Mouse (Mus musculus): ENCODE results near the gene Med25. TPM values are rescaled to one million over a fixed set of nuclear protein-coding genes. Genes with fewer than 3 reads are reported as not detected.

Gene Med25
- total and polyA plus RNA-seq, 3 experiments: 80.8 to 635 (median 105) TPM

GRCm38 (mm10) chr7:44863982-44864494 lies 28.5 kb downstream of the Med25 start:
- peak; percentile 18 for DNase-seq

GRCm38 (mm10) chr7:44863210-44863609 lies 29.3 kb downstream of the Med25 start:
- DNase-seq: peak; percentile 42

- peak; percentile 56 for DNase-seq
These were observed 30.1 kb downstream of the Med25 start for GRCm38 (mm10) chr7:44862434-44862833.

- DNase-seq: peak; percentile 45
These were observed 31.1 kb downstream of the Med25 start for GRCm38 (mm10) chr7:44861429-44861816.

- DNase-seq: peak; percentile 77
These were observed 31.7 kb downstream of the Med25 start for GRCm38 (mm10) chr7:44860576-44861428.

- no peak for DNase-seq
These were observed 32.6 kb downstream of the Med25 start for GRCm38 (mm10) chr7:44859896-44860295.

- peak; percentile 55 for DNase-seq
These were observed 34.6 kb downstream of the Med25 start for GRCm38 (mm10) chr7:44857905-44858304.

- peak; percentile 91 for DNase-seq
These were observed 35.4 kb downstream of the Med25 start, which contains the start of gene Pnkp for GRCm38 (mm10) chr7:44857042-44857552. Gene Pnkp, plus strand, starts transcription at chr7:44857139.

GRCm38 (mm10) chr7:44856265-44856916 lies 36.1 kb downstream of the Med25 start:
- DNase-seq: no peak

- DNase-seq: no peak
These were observed 37.5 kb downstream of the Med25 start for GRCm38 (mm10) chr7:44855036-44855435.

- peak; percentile 97 for DNase-seq
These were observed 38.0 kb downstream of the Med25 start for GRCm38 (mm10) chr7:44854356-44855031.

GRCm38 (mm10) chr7:44853596-44854355 lies 38.7 kb downstream of the Med25 start:
- DNase-seq: peak; percentile 65

- peak; percentile 33 for DNase-seq
These were observed 39.4 kb downstream of the Med25 start for GRCm38 (mm10) chr7:44853065-44853464.

GRCm38 (mm10) chr7:44852259-44853027 lies 40.1 kb downstream of the Med25 start:
- peak; percentile 28 for DNase-seq

- DNase-seq: no peak
These were observed 40.8 kb downstream of the Med25 start for GRCm38 (mm10) chr7:44851625-44852234.

GRCm38 (mm10) chr7:44850789-44851624 lies 41.5 kb downstream of the Med25 start:
- DNase-seq: peak; percentile 46

- DNase-seq: peak; percentile 86
These were observed 42.4 kb downstream of the Med25 start for GRCm38 (mm10) chr7:44850146-44850545.

- DNase-seq: peak; percentile 95
These were observed 42.9 kb downstream of the Med25 start for GRCm38 (mm10) chr7:44849416-44850111.

Measured in adrenal gland, adult 2 months (tissue).